Mouse (Mus musculus) MN1 (cell line): Measurements from ENCODE around the gene Gli1.
"Not testable (repeated sequence)": the region's sequence is repeated elsewhere in the genome, so short reads cannot be mapped to it uniquely, and the experiment has no call there.

Source experiments
- DNase-seq: peaks from one replicate; pipeline ENCODE4 v3.0.0-alpha.2; 2016; ENCODE audit warnings: low spot score

The Gli1 gene

GRCm38 (mm10) chr10:127322178-127322577, 19.6 kb downstream of the Gli1 start:
- DNase-seq = no peak

- no peak for DNase-seq
Measured at GRCm38 (mm10) chr10:127321621-127322020, 20.2 kb downstream of the Gli1 start, which contains the start of gene Arhgap9. Gene Arhgap9, plus strand, starts transcription at chr10:127321964.

- no peak for DNase-seq
Measured at GRCm38 (mm10) chr10:127319969-127320368, 21.8 kb downstream of the Gli1 start.

GRCm38 (mm10) chr10:127318009-127318408, 23.8 kb downstream of the Gli1 start:
- no peak for DNase-seq

GRCm38 (mm10) chr10:127317277-127317676, 24.5 kb downstream of the Gli1 start:
- no peak for DNase-seq

GRCm38 (mm10) chr10:127314950-127315349, 26.8 kb downstream of the Gli1 start:
- DNase-seq = not testable (repeated sequence)

- not testable (repeated sequence) for DNase-seq
Measured at GRCm38 (mm10) chr10:127313516-127313915, 28.3 kb downstream of the Gli1 start.

- no peak for DNase-seq
Measured at GRCm38 (mm10) chr10:127312858-127313257, 28.9 kb downstream of the Gli1 start.

- DNase-seq = peak; percentile 96
Measured at GRCm38 (mm10) chr10:127312356-127312676, 29.5 kb downstream of the Gli1 start.

- DNase-seq = peak; percentile 99
Measured at GRCm38 (mm10) chr10:127311476-127312355, 30.1 kb downstream of the Gli1 start, which contains the start of gene Mars. Gene Mars, minus strand, starts transcription at chr10:127311786.

- DNase-seq = peak; percentile 95
Measured at GRCm38 (mm10) chr10:127310523-127311475, 31.0 kb downstream of the Gli1 start.

- DNase-seq = not testable (repeated sequence)
Measured at GRCm38 (mm10) chr10:127309167-127309566, 32.6 kb downstream of the Gli1 start.

- no peak for DNase-seq
Measured at GRCm38 (mm10) chr10:127303136-127303535, 38.6 kb downstream of the Gli1 start.

- no peak for DNase-seq
Measured at GRCm38 (mm10) chr10:127300361-127300760, 41.4 kb downstream of the Gli1 start.

- DNase-seq = no peak
Measured at GRCm38 (mm10) chr10:127297015-127297871, 44.5 kb downstream of the Gli1 start.

- DNase-seq = no peak
Measured at GRCm38 (mm10) chr10:127295986-127296794, 45.6 kb downstream of the Gli1 start.

- DNase-seq = no peak
Measured at GRCm38 (mm10) chr10:127294895-127295510, 46.8 kb downstream of the Gli1 start.

- no peak for DNase-seq
Measured at GRCm38 (mm10) chr10:127293590-127294113, 48.1 kb downstream of the Gli1 start.

- DNase-seq = no peak
Measured at GRCm38 (mm10) chr10:127292987-127293538, 48.7 kb downstream of the Gli1 start.
